Mouse (Mus musculus) telencephalon, adult 2 months (tissue): Measurements from ENCODE around the gene Caln1.

ENCODE experiments used
- DNase-seq: peaks from one replicate; pipeline ENCODE4 v3.0.0-alpha.2; 2011; ENCODE audit warnings: low read depth, low spot score

Caln1 gene

DNA sequence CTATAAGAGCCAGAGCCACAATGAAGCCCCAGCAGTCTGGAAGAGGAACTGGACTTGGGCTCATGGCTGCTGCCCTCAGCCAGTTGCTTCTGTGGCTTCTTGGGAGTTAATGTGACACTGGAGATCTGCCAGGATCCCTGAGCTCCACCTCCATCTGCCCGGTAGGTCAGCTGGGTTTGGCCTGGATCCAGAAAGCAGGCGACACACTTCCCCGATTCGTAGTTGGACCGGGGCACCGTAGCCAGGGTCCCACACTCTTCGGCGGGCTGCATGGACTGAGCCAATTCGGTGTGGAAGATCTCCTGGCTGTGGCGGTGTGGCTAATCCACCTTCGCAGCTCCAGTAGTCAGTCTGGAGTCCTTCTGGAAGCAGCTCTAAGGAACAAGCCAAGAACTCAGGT, at the start of gene Caln1:
Caln1 (plus strand) TSS at position 219 of the 400 bp plus-strand sequence.
- DNase-seq, result no peak

DNA sequence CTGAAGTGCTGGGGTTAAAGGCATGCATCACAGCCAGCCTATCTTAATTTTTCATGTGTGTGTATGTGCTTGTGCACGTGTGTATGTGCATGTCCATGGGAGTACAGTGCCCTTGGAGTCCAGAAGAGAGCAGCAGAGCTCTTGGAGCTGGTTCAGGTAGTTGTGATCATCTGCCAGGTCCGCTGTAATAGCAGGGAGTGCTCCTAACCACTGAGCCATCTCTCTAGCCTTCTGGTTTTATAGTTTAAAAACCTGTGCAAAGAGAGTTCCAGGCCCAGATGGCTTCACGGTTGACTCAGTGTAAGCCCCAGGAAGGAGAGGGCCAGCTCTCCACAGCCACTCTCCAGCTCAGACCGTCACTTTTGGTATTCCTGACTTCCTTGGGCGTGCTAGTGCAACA, 49.5 kb upstream of the Caln1 start:
- DNase-seq, result no peak

DNA sequence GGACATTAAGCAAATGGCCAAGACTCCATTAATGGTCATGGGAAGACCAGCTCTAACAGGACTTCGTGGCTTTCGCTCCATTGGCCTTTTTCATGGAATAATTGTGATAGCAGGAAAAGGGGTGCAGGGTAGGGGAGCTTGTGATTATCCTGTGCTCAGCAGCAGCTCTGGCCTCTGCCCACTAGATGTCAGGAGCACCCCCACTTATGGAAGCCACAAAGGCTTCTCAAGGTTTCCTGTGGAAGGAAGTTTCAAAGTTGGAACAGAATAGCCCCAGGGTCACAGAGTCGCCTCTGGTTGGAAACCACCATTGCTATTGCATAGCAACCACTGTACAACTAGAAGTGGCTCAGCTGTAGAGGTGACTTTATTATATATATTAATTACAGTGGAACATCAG, 48.8 kb upstream of the Caln1 start:
- no peak for DNase-seq

DNA sequence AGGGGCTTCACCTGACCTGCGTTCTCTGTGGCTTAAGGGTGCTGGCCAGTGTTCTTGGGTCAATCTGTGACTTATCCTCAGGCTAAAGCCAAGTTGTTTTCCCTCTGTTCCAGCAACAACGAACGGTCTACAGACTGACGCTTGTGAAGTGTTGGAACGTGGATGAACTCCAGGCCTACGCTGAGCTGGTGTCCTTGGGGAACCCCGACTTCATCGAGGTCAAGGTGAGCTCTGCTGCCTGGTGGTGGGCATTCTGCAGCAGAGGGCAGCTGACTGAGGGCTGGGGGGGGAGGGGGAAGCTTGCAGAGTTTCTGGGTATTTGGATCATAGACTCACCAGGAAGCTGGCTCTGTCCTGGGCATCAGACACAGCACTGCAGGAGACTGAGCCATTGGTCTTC, 43.8 kb upstream of the Caln1 start:
- no peak for DNase-seq

DNA sequence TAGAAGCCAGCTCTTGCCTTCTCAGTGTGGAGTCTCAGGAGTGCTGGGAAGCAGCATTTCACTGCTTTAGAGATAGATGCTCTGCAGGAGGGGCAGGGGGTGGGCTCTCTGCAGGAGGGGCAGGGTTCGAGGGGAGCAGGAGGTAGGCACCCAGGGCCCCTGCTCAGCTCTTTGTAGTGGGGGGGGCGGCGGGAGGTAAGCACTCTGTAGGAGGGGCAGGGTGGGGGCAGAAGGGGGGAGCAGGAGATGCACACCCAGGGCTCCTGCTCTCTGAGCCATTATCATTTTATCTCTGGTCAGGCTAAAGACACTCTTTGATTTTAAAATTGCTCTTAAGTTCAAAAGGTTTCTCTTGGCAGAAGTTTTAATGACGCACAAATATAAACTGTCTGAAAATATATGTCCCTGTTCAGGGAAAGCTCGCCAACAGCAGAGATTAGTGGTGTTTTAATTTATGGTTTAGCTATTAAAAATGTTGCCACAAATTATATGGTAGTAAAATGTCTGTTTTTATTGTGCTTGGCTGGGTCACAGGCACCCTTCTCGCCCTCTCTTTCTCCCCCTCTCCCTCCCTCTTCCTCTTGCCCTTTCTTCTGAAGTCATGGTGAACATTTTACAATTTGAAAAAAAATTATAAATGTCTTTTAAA, 41.5 kb upstream of the Caln1 start:
- no peak for DNase-seq

DNA sequence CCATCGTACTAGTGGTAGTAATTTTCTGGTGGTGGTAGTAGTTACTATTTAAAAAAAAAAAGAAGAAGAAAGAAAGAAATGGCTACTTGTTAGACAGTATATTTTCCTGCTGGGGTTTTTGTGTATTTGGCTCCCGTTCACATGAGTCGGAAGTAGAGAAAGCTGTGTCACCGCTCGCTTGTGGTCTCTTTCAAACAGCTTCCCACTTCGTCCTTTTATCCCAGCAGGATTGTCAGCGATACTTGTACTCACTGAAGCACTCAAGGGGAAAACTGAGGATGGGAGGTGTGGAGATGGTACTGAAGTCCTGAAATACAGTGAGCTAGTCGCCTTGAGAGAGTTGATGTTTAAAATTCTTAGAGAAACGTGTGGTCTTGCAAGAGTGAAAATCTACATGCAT, 40.9 kb upstream of the Caln1 start:
- no peak for DNase-seq

DNA sequence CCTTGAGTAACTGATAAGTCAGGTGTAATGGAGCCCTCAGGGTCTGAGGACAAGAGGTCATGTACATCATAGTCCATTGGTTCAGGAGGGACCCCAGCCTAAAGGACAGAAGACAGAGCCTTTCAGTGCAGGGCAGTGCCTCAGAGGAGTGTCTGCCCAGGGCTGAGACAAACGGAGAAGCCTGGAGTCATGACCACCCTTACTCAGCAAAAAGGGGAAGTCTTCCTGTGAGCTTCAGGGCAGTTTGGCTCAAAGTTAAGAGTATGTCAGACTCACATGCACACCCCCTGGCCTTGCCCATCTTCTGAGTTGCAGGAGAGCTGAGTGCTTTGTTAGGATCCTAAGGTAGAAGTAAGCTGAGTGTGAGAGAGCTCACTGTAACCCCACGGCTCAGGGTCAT, 39.4 kb upstream of the Caln1 start:
- DNase-seq, result no peak

DNA sequence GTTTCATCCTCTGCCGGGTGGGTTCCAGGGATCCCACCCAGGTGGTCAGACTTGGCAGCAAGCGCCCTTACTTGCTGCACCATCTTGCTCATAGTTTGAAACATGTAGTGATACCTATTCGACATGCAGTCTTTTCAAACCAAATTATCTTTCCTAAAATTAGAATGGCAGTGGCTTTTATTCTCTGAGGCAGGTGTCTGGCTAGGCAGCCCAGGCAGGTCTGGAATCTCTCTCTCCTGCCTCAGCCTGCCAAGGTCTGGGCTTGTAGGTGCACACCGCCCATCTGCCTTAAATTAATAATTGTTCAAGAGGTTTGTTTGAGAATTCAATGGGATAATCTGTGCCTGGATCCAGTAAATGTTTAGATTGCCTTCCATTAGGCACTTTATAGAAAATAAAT, 38.5 kb upstream of the Caln1 start:
- DNase-seq, result no peak

DNA sequence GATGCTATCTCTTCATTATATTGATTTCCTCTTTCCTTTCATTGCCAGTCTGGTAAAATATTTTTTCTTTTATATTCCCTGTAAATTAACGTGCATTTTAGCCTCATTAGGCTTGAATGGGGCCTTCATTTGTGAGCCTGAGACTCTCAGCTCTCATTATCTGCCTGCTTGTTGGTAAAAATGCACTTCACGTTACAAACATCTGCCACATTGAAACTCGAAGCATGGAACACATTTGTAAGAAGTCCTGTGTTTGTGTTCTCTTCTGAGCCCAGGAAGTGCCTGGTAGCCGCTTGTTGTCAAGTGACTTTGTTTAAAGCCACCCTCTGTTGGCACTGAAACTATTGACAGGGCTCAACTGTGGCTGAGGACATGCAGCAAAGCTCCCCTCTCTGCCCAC, 38.0 kb upstream of the Caln1 start:
- no peak for DNase-seq

DNA sequence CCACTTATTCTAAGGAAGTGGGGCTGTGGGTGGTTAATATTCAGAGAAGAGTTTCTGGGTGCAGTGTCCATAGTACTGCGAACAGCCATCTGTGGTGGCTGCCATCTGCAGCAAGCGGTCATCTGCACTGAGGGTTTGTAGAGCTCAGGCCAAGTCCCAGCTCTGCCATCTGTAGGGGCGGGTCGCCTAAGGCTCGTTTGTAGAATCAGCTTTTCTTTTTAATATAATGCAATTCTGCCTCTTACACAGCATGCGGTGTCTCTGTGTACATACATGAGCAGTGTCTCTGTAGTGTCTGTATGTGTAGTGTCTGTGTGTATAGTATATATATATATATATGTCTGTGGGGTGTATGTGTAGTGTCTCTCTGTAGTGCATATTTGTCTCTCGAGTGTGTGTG, 35.7 kb upstream of the Caln1 start:
- DNase-seq, result no peak

DNA sequence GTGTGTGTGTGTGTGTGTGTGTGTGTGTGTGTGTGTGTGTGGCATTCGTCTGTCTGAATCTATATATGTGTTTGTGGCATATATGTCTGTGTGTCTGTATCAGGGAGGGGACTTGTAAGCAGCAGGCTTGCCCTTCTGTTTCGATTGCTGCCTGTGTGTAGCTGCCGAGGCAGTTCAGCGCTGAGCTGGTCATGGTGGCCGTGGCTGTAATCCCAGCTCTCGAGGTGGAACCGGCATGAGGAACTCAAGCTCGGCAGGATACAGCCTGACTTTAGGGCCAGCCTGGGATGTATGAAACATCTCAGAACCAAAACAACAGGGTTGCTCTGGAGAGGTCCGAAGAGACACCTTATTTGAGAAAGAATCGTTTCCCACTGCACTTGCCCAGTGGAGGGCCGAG, 35.3 kb upstream of the Caln1 start:
- no peak for DNase-seq

DNA sequence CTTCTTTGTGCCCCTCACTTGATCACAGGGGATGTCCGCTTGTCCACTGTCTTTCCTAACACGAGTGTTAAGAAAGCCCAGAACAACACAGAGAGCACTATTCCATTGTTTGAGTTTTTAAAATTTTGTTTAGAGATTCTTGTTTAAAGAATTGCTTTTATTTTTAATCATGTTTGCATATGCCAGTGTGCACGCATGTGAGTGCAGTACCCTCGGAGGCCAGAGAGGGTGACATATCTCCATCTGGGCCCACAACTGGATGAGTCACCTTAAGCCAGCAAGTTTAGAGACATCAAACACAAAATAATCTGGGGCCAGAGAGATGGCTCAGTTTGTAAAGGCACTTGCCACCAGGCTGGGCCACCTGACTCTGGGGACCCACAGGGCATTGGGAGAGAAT, 33.8 kb upstream of the Caln1 start:
- no peak for DNase-seq

DNA sequence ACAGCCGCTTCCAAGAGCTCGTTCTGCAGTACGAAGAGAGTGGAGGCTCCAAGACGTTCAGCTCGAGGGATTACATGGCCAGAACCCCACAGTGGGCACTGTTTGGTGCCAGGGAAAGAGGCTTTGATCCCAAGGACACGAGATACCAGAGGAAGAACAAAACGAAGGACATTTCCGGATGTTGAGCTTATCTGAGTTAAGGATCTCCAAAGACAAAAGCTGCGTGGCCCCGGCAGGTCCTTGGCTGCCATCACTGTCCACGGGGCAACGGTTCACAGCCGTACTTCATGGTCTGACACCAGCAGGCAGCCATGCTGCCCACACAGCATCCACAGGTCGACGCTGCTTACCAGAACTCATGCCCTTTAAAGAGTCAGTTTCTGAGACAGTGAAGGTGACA, 28.6 kb upstream of the Caln1 start:
- DNase-seq, result no peak

DNA sequence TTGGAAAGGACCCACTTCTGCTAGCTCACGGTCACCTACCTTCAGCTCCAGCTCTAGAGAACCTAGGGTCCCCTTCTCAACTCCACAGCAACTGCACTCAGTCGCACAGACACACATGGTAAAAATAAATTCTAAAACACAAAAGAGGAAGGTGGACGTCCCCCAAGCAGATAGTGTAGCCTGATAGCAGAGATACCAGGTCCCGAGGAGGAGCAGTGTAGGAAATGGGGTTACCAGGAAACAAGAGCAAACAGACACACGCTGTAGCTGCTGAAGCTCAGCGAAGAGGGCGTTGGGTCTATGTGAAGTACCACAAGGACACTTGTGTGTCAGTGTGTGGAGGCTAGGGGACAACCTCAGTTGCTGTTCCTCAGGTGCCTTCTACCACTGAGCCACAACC, 24.3 kb upstream of the Caln1 start:
- DNase-seq, result no peak

DNA sequence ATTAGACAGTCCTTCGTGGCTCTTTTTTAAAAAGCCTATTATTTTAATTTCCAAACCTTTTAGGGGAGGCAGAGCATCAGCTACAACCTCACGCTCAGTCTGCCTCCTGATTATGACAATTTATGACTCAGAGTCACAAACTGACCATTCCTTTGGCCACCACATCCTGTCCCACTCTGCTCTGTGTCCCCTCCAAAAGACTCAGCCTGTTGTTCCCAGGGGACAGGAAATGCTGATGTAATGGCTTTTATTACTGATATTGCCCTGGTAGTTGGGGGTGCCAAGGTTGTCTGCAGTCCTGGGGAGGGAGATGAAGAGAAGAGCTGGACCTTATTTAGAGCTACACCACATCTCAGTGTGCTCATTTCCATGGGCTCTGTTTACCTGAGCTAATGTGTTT, 23.4 kb upstream of the Caln1 start:
- no peak for DNase-seq

DNA sequence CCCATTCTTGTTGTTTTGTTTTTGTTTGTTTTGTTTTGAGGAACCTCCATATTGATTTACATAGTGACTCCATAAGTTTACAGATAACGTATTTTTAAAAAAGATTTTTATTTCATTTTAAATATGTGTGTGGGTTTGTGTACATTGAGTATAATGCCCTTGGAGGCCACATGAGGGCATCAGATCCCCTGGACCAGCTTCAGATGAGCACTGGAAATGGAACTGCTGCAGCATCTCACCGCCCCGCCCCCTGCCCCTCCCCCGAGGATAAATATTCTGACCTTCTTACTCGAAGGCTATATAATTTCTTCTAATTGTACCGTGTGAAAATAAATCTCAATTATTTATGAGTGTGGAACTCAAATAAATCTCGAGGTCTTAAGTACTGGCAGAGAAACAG, 14.0 kb upstream of the Caln1 start:
- DNase-seq, result no peak

DNA sequence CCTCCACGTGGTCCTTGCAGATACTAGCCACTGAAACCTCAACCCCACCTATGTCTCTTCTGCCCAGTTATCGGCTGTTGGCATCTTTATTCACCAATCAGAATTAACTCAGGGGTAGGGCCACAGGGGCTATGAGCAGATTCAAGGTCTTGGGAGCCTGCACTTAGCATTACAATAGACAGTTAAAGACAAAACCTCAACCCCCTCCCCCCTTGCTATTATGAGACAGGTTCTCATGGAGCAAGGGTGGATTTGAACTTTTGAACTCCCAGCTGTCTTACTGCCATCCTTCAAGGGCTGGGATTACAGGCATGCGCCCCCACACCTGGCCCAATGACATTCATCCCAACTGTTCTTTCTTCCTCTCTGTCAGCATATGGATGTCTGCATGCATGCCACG, 6.1 kb upstream of the Caln1 start:
- DNase-seq, result no peak

DNA sequence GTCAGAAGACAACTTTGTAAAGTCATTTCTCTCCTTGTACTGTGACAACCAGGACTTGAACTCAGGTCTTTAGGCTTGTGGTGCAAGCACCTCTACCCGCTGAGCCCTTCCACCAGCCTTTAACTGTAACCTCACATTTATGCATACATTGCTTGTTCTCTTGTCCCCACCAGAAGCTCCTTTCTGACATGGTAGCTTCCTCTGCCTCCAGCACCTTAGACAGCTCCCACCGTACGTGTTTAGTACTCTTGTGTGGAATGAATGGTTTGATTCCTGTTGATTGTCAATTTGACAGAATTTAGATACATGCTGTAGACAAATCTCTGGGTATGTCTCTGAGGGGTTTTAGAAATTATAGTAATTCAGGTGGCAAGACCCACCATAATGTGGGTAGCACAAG, 5.5 kb upstream of the Caln1 start:
- no peak for DNase-seq

DNA sequence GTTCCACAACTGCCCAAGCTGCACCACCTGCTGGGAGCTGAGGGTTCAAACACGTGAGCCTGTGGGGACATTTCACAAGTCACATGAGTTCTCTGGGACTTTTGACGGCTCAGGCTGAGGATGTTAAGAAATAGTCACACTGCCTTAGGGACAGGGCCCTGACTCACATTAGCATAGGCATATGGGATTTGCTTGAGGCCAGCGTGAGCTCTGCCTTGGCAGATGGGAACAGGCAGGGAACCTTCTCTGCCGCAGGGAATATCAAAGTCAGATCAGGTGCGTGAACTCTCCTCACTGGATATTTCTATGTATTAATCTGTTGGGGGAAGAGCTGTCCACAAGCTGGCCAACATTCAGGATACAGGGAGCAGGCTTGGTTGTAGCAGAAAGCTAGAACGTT, 1.0 kb upstream of the Caln1 start:
- DNase-seq, result no peak

DNA sequence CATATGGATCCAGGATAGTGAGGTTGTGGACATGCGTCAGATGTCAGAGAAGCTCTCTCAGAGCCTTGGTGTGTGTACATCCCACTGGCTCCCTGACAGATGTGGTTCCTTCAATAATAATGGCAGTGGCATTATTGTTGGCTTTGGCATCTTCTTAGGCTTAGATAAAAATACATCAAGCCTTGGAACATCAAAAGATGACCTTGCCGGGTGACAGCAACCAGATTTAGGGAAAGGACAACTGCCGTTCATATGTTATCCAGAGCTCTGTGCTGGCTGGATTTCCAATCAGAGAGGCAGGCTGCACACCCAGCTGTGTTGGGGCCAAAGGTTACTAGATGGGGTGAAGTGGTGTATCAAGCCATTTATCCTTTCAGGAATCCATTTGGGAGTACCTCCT, 6.2 kb downstream of the Caln1 start:
- DNase-seq, result no peak

DNA sequence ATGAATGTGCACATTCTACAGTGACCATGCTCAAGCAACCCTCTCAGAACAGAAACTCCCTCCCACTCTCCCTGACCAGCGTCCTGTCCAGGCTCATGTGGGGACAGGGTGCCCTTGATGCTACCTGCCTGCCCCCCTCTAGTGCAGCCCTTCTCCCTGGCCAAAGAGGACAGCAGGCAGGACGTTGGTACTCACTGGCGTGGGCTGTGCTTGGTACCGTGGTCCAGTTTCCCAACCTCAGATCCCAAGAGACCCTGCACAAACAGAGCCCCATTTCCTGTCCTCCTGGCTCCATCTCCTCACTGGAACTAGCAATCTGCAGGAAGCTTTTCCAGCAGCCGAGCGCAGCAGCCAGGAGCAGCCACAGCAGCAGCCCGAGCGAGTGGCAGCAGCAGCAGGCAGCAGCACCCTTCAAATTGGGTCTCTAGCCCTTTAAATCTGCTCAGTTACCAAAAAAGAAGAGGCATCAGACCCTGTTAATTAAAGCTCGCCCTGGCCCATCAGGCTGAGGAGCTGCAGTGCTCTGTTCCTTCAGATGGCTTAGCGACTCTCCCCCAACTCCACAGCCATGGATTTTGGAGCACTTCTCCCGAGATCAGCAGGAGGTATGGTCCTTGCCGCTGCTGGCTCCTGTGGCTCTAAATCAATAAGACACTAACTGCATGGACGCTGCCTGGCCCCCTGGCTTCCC, 15.1 kb downstream of the Caln1 start, which contains the start of gene A330070K13Rik:
A330070K13Rik (minus strand) TSS at position 410 of the 691 bp plus-strand sequence.
- no peak for DNase-seq

DNA sequence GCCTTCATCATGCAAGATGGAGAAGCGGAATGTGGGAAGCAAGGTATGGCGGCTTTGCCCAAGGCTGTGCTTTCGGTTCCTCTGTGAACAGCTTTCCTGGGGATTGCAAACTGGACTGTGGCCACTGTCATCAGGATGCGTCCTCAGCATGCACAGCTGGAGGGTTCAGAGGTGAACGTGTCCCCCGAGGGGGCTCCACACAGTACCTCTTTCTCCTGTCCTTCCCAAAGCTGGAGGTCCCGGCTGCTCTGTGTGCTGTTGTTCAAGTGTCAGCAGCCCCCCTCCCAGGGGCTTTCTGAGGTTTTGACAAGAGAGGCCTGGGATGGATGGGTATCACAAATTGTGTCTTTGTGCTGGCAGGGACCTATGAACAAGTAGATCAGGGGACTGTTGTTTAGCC, 17.2 kb downstream of the Caln1 start:
- DNase-seq, result no peak

DNA sequence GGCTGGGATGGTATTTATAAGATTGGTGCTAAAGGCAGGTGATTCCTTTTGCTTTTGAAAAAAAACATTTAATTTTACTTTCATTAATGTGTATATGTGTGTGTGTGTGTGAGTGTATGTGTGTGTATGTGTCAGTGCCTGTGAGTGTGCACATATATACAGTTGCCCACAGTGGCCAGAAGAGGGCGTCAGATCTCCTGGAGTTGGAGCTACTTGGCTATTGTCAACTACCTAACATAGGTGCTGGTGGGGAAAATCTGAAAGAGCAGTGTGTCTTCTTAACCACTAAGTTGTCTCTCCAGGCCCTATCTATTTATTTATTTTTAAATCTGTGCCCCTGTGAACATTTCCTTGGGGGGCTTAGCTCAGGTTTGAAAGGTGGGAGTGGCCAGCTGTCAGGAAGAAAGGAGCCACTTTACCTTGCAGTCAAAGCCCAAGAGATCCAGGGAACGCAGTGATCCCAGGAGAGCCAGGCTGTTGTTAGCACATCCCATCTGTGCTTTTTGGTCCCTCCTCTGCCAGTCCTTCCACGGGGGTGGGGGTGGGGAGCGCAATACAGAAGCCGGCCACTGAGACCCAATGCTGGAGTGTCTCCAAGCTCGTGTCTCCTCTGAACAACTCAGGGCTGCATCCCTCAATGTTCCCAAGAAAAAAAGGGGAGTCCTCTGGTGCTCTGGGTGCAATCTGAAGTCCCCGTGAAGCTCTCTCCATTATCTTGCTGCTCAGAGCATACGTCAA, 24.5 kb downstream of the Caln1 start:
- no peak for DNase-seq
